Mouse (Mus musculus) embryonic facial prominence, embryonic 12.5 days (tissue): ENCODE results near the gene Gm14401. TPM values are rescaled to one million over a fixed set of nuclear protein-coding genes. Genes with fewer than 3 reads are reported as not detected.
"Not testable (repeated sequence)": the region's sequence is repeated elsewhere in the genome, so short reads cannot be mapped to it uniquely, and the experiment has no call there.

ENCODE experiments used
- ATAC-seq: fragments of 200-750 bp; cut with Nextera tagmentation; 2 replicates; pipeline ENCODE4 v1.8.0; 2017; ENCODE audit not compliant: insufficient number of reproducible peaks, insufficient read depth, low FRiP score, low TSS enrichment
- H3K27ac ChIP-seq: fragments of 300-500 bp; sonication (generic); 2 replicates; pipeline ENCODE4 v1.5.1; 2016; ENCODE audit warnings: mild to moderate bottlenecking
- H3K27me3 ChIP-seq: fragments of 300-500 bp; sonication (generic); 2 replicates; pipeline ENCODE4 v1.6.1; 2016; ENCODE audit warnings: mild to moderate bottlenecking, moderate library complexity
- H3K36me3 ChIP-seq: fragments of 300-500 bp; sonication (generic); 2 replicates; pipeline ENCODE4 v1.6.1; 2016; ENCODE audit warnings: mild to moderate bottlenecking
- H3K4me1 ChIP-seq: fragments of 300-500 bp; sonication (generic); 2 replicates; pipeline ENCODE4 v1.6.1; 2016
- H3K4me2 ChIP-seq: fragments of 300-500 bp; sonication (generic); replicated peaks from 2 replicates; pipeline ENCODE4 v1.6.1; 2016; ENCODE audit warnings: mild to moderate bottlenecking, moderate library complexity
- H3K4me3 ChIP-seq: fragments of 300-500 bp; sonication (generic); 2 replicates; pipeline ENCODE4 v1.5.1; 2016; ENCODE audit warnings: mild to moderate bottlenecking
- H3K9ac ChIP-seq: fragments of 300-500 bp; sonication (generic); 2 replicates; pipeline ENCODE4 v1.6.1; 2016; ENCODE audit warnings: mild to moderate bottlenecking, moderate library complexity
- H3K9me3 ChIP-seq: fragments of 300-500 bp; sonication (generic); 2 replicates; pipeline ENCODE4 v1.6.1; 2016; ENCODE audit warnings: mild to moderate bottlenecking, moderate library complexity
- WGBS: fragments of 180-500 bp; shearing (Covaris S2); methylation state at CpG from one replicate; pipeline ENCODE4 v1.1.7; 2016; 5-methylcytosine and 5-hydroxymethylcytosine counted together
- polyA plus RNA-seq: library from polyadenylated mRNA; unstranded; fragments of >200 nt; fragmentation: Nextera tagmentation; extraction: Ambion mirVana; gene quantifications from 2 replicates; pipeline ENCODE4 v1.2.1, GENCODE M21; 2016

The Gm14401 gene
- not detected in 2 replicates for polyA plus RNA-seq

GRCm38 (mm10) chr2:177073432-177074423 is at the start of gene Gm14401:
Gene Gm14401, plus strand, starts transcription at chr2:177074320.
- H3K4me1 ChIP-seq, ATAC-seq, H3K4me2 ChIP-seq, H3K4me3 ChIP-seq, H3K9ac ChIP-seq, H3K27me3 ChIP-seq, H3K36me3 ChIP-seq, H3K27ac ChIP-seq, H3K9me3 ChIP-seq: not testable (repeated sequence)
- 68% methylated on average over 7 of the region's 7 CpGs for WGBS

GRCm38 (mm10) chr2:177072807-177073206 is 1.3 kb upstream of the Gm14401 start:
- 88% methylated on average over 1 of the region's 1 CpGs for WGBS
- not testable (repeated sequence) for H3K27ac ChIP-seq, H3K4me3 ChIP-seq, H3K9me3 ChIP-seq, H3K36me3 ChIP-seq, H3K4me1 ChIP-seq, H3K4me2 ChIP-seq, H3K9ac ChIP-seq, H3K27me3 ChIP-seq
- peak; percentile 22; the same call in 1 of the 2 replicates for ATAC-seq

GRCm38 (mm10) chr2:177075015-177075414 is 895 bp downstream of the Gm14401 start:
- H3K36me3 ChIP-seq, H3K9me3 ChIP-seq, H3K9ac ChIP-seq, H3K27ac ChIP-seq, H3K4me3 ChIP-seq, ATAC-seq, H3K27me3 ChIP-seq, H3K4me2 ChIP-seq, H3K4me1 ChIP-seq: not testable (repeated sequence)

- H3K4me3 ChIP-seq, H3K36me3 ChIP-seq, H3K27me3 ChIP-seq, H3K9me3 ChIP-seq, H3K4me2 ChIP-seq, ATAC-seq, H3K27ac ChIP-seq, H3K4me1 ChIP-seq, H3K9ac ChIP-seq: not testable (repeated sequence)
- WGBS: 65% methylated on average over 1 of the region's 1 CpGs
Measured at GRCm38 (mm10) chr2:177079866-177080265, 5.7 kb downstream of the Gm14401 start.

GRCm38 (mm10) chr2:177109086-177109485 is 35.0 kb downstream of the Gm14401 start:
- 87% methylated on average over 5 of the region's 5 CpGs for WGBS

GRCm38 (mm10) chr2:177129097-177129496 is 55.0 kb downstream of the Gm14401 start:
- 36% methylated on average over 1 of the region's 1 CpGs for WGBS
- not testable (repeated sequence) for H3K9me3 ChIP-seq, H3K4me1 ChIP-seq

More at GRCm38 (mm10) chr2:177109086-177109485, 35.0 kb downstream of the Gm14401 start:
- not testable (repeated sequence) for H3K4me3 ChIP-seq, H3K27ac ChIP-seq, H3K27me3 ChIP-seq, ATAC-seq, H3K4me1 ChIP-seq, H3K9me3 ChIP-seq, H3K36me3 ChIP-seq, H3K9ac ChIP-seq, H3K4me2 ChIP-seq

More at GRCm38 (mm10) chr2:177129097-177129496, 55.0 kb downstream of the Gm14401 start:
- not testable (repeated sequence) for H3K36me3 ChIP-seq, H3K9ac ChIP-seq, H3K27me3 ChIP-seq, H3K27ac ChIP-seq, H3K4me3 ChIP-seq, ATAC-seq, H3K4me2 ChIP-seq

Other genes starting within 250 kb of the Gm14401 start
- not detected in 2 replicates for gene Gm14408, start 243.2 kb upstream of the Gm14401 start, polyA plus RNA-seq
- gene Gm14296, start 146.5 kb upstream of the Gm14401 start, polyA plus RNA-seq: 8.8 and 17.4 TPM in 2 replicates
- 10.6 and 14.1 TPM in 2 replicates for gene Gm14419, start 73.4 kb upstream of the Gm14401 start, polyA plus RNA-seq
- 30.8 and 31.5 TPM in 2 replicates for gene Gm14410, start 132.1 kb downstream of the Gm14401 start, polyA plus RNA-seq
- gene Gm14409, start 192.7 kb downstream of the Gm14401 start, polyA plus RNA-seq: not detected in 2 replicates
- gene Gm14412, start 250.0 kb downstream of the Gm14401 start, polyA plus RNA-seq: 0.47 and 0.52 TPM in 2 replicates